Mouse (Mus musculus): ENCODE data around the gene Csrp1.

- TF ChIP-seq CTCF (IDR thresholded peaks at IDR 0.05; ENCODE audit: low read depth) (no peak), EP300 (IDR thresholded peaks at IDR 0.05; ENCODE audit: low read depth) (peak; percentile 1; the same call in 1 of the 2 replicates)
Measured at GRCm38 (mm10) chr1:135729367-135729713, 9.5 kb downstream of the Csrp1 start.
